Mouse (Mus musculus): Measurements from ENCODE around the gene Mycn. TPM values are rescaled to one million over a fixed set of nuclear protein-coding genes. Genes with fewer than 3 reads are reported as not detected.

Gene Mycn
- polyA plus RNA-seq, 1 experiment from 2014 or later, result 3.4 TPM

GRCm38 (mm10) chr12:12909631-12910277 is 32.0 kb downstream of the Mycn start:
- no peak for ATAC-seq (ENCODE audit: low read depth)
- no peak overlapping the region for H3K27ac ChIP-seq (ENCODE audit: low read length)
- WGBS (ENCODE audit: insufficient replicate concordance), result 51% methylated on average over 16 of the region's 16 CpGs

GRCm38 (mm10) chr12:12906771-12907170 is 34.9 kb downstream of the Mycn start:
- Histone ChIP-seq H3K4me1 (ENCODE audit: control insufficient read depth, low read depth, low read length) (no peaks in the 10 kb centered on the region), H3K9me3 (replicated peaks; ENCODE audit: control insufficient read depth, low read length) (no peaks in the 10 kb centered on the region), H3K4me3 (ENCODE audit: low read depth, low read length) (no peak overlapping the region), H3K36me3 (ENCODE audit: control insufficient read depth, insufficient read depth) (no peaks in the 10 kb centered on the region), H3K4me2 (ENCODE audit: low read depth, low read length) (no peak overlapping the region), H3K9ac (ENCODE audit: low read depth, low read length) (no peak overlapping the region), H3K27me3 (ENCODE audit: control insufficient read depth, insufficient read depth, low read depth, low read length) (no peaks in the 10 kb centered on the region), H3K27ac (ENCODE audit: low read length) (no peak overlapping the region)
- no peak for ATAC-seq (ENCODE audit: low read depth)
- WGBS (ENCODE audit: insufficient replicate concordance), result 43% methylated on average over 6 of the region's 6 CpGs

More at GRCm38 (mm10) chr12:12909631-12910277, 32.0 kb downstream of the Mycn start:
- H3K4me3 ChIP-seq (ENCODE audit: low read depth, low read length), result no peak overlapping the region
- no peaks in the 10 kb centered on the region for H3K4me1 ChIP-seq (ENCODE audit: control insufficient read depth, low read depth, low read length)
- H3K27me3 ChIP-seq (ENCODE audit: control insufficient read depth, insufficient read depth, low read depth, low read length), result no peaks in the 10 kb centered on the region
- H3K36me3 ChIP-seq (ENCODE audit: control insufficient read depth, insufficient read depth), result no peaks in the 10 kb centered on the region
- H3K4me2 ChIP-seq (ENCODE audit: low read depth, low read length), result no peak overlapping the region
- no peak overlapping the region for H3K9ac ChIP-seq (ENCODE audit: low read depth, low read length)
- H3K9me3 ChIP-seq (replicated peaks; ENCODE audit: control insufficient read depth, low read length), result no peaks in the 10 kb centered on the region

GRCm38 (mm10) chr12:12906321-12906720 is 35.4 kb downstream of the Mycn start:
- Histone ChIP-seq H3K27me3 (ENCODE audit: control insufficient read depth, insufficient read depth, low read depth, low read length) (no peaks in the 10 kb centered on the region), H3K9me3 (replicated peaks; ENCODE audit: control insufficient read depth, low read length) (no peaks in the 10 kb centered on the region), H3K9ac (ENCODE audit: low read depth, low read length) (no peak overlapping the region), H3K27ac (ENCODE audit: low read length) (no peak overlapping the region), H3K4me2 (ENCODE audit: low read depth, low read length) (no peak overlapping the region), H3K4me3 (ENCODE audit: low read depth, low read length) (no peak overlapping the region), H3K4me1 (ENCODE audit: control insufficient read depth, low read depth, low read length) (no peaks in the 10 kb centered on the region), H3K36me3 (ENCODE audit: control insufficient read depth, insufficient read depth) (no peaks in the 10 kb centered on the region)
- WGBS (ENCODE audit: insufficient replicate concordance), result 47% methylated on average over 8 of the region's 8 CpGs
- no peak for ATAC-seq (ENCODE audit: low read depth)

GRCm38 (mm10) chr12:12905117-12905516 is 36.6 kb downstream of the Mycn start:
- Histone ChIP-seq H3K4me2 (ENCODE audit: low read depth, low read length) (no peak overlapping the region), H3K4me3 (ENCODE audit: low read depth, low read length) (no peak overlapping the region), H3K4me1 (ENCODE audit: control insufficient read depth, low read depth, low read length) (no peaks in the 10 kb centered on the region), H3K27ac (ENCODE audit: low read length) (no peak overlapping the region), H3K27me3 (ENCODE audit: control insufficient read depth, insufficient read depth, low read depth, low read length) (no peaks in the 10 kb centered on the region), H3K36me3 (ENCODE audit: control insufficient read depth, insufficient read depth) (no peaks in the 10 kb centered on the region), H3K9me3 (replicated peaks; ENCODE audit: control insufficient read depth, low read length) (no peaks in the 10 kb centered on the region), H3K9ac (ENCODE audit: low read depth, low read length) (no peak overlapping the region)
- ATAC-seq (ENCODE audit: low read depth), result no peak
- WGBS (ENCODE audit: insufficient replicate concordance), result 49% methylated on average over 6 of the region's 6 CpGs

GRCm38 (mm10) chr12:12904512-12904953 is 37.2 kb downstream of the Mycn start:
- Histone ChIP-seq H3K4me3 (ENCODE audit: low read depth, low read length) (no peak overlapping the region), H3K27me3 (ENCODE audit: control insufficient read depth, insufficient read depth, low read depth, low read length) (no peaks in the 10 kb centered on the region), H3K9ac (ENCODE audit: low read depth, low read length) (no peak overlapping the region), H3K4me2 (ENCODE audit: low read depth, low read length) (no peak overlapping the region), H3K4me1 (ENCODE audit: control insufficient read depth, low read depth, low read length) (no peaks in the 10 kb centered on the region), H3K9me3 (replicated peaks; ENCODE audit: control insufficient read depth, low read length) (no peaks in the 10 kb centered on the region), H3K36me3 (ENCODE audit: control insufficient read depth, insufficient read depth) (no peaks in the 10 kb centered on the region), H3K27ac (ENCODE audit: low read length) (no peak overlapping the region)
- no peak for ATAC-seq (ENCODE audit: low read depth)
- 34% methylated on average over 23 of the region's 23 CpGs for WGBS (ENCODE audit: insufficient replicate concordance)

GRCm38 (mm10) chr12:12904086-12904485 is 37.6 kb downstream of the Mycn start:
- Histone ChIP-seq H3K4me2 (ENCODE audit: low read depth, low read length) (no peak overlapping the region), H3K27ac (ENCODE audit: low read length) (no peak overlapping the region)
- 11% methylated on average over 1 of the region's 1 CpGs for WGBS (ENCODE audit: insufficient replicate concordance)

GRCm38 (mm10) chr12:12902403-12902802 is 39.3 kb downstream of the Mycn start:
- H3K9me3 ChIP-seq (replicated peaks; ENCODE audit: control insufficient read depth, low read length), result no peaks in the 10 kb centered on the region
- no peaks in the 10 kb centered on the region for H3K4me1 ChIP-seq (ENCODE audit: control insufficient read depth, low read depth, low read length)
- no peak overlapping the region for H3K9ac ChIP-seq (ENCODE audit: low read depth, low read length)
- no peaks in the 10 kb centered on the region for H3K36me3 ChIP-seq (ENCODE audit: control insufficient read depth, insufficient read depth)
- H3K27ac ChIP-seq (ENCODE audit: low read length), result no peak overlapping the region
- no peak overlapping the region for H3K4me2 ChIP-seq (ENCODE audit: low read depth, low read length)
- no peak for ATAC-seq (ENCODE audit: low read depth)
- WGBS (ENCODE audit: insufficient replicate concordance), result 57% methylated on average over 1 of the region's 1 CpGs
- no peak overlapping the region for H3K4me3 ChIP-seq (ENCODE audit: low read depth, low read length)
- no peaks in the 10 kb centered on the region for H3K27me3 ChIP-seq (ENCODE audit: control insufficient read depth, insufficient read depth, low read depth, low read length)

More at GRCm38 (mm10) chr12:12904086-12904485, 37.6 kb downstream of the Mycn start:
- Histone ChIP-seq H3K36me3 (ENCODE audit: control insufficient read depth, insufficient read depth) (no peaks in the 10 kb centered on the region), H3K4me3 (ENCODE audit: low read depth, low read length) (no peak overlapping the region), H3K9ac (ENCODE audit: low read depth, low read length) (no peak overlapping the region), H3K27me3 (ENCODE audit: control insufficient read depth, insufficient read depth, low read depth, low read length) (no peaks in the 10 kb centered on the region), H3K4me1 (ENCODE audit: control insufficient read depth, low read depth, low read length) (no peaks in the 10 kb centered on the region), H3K9me3 (replicated peaks; ENCODE audit: control insufficient read depth, low read length) (no peaks in the 10 kb centered on the region)
- ATAC-seq (ENCODE audit: low read depth), result no peak

GRCm38 (mm10) chr12:12898356-12899126 is 43.2 kb downstream of the Mycn start:
- ATAC-seq (ENCODE audit: low read depth), result no peak
- Histone ChIP-seq H3K36me3 (ENCODE audit: control insufficient read depth, insufficient read depth) (no peaks in the 10 kb centered on the region), H3K4me1 (ENCODE audit: control insufficient read depth, low read depth, low read length) (no peaks in the 10 kb centered on the region), H3K4me3 (ENCODE audit: low read depth, low read length) (no peak overlapping the region), H3K4me2 (ENCODE audit: low read depth, low read length) (no peak overlapping the region), H3K9me3 (replicated peaks; ENCODE audit: control insufficient read depth, low read length) (no peaks in the 10 kb centered on the region), H3K27me3 (ENCODE audit: control insufficient read depth, insufficient read depth, low read depth, low read length) (no peaks in the 10 kb centered on the region), H3K27ac (ENCODE audit: low read length) (no peak overlapping the region), H3K9ac (ENCODE audit: low read depth, low read length) (no peak overlapping the region)
- 54% methylated on average over 2 of the region's 2 CpGs for WGBS (ENCODE audit: insufficient replicate concordance)

- H3K36me3 ChIP-seq (ENCODE audit: control insufficient read depth, insufficient read depth), result no peaks in the 10 kb centered on the region
- WGBS (ENCODE audit: insufficient replicate concordance), result 49% methylated on average over 8 of the region's 8 CpGs
- ATAC-seq (ENCODE audit: low read depth), result no peak
- H3K9me3 ChIP-seq (replicated peaks; ENCODE audit: control insufficient read depth, low read length), result no peaks in the 10 kb centered on the region
- H3K4me3 ChIP-seq (ENCODE audit: low read depth, low read length), result no peak overlapping the region
- H3K4me2 ChIP-seq (ENCODE audit: low read depth, low read length), result no peak overlapping the region
- H3K9ac ChIP-seq (ENCODE audit: low read depth, low read length), result no peak overlapping the region
- H3K4me1 ChIP-seq (ENCODE audit: control insufficient read depth, low read depth, low read length), result no peaks in the 10 kb centered on the region
- H3K27ac ChIP-seq (ENCODE audit: low read length), result no peak overlapping the region
- no peaks in the 10 kb centered on the region for H3K27me3 ChIP-seq (ENCODE audit: control insufficient read depth, insufficient read depth, low read depth, low read length)
Observed at GRCm38 (mm10) chr12:12893986-12894385, 47.7 kb downstream of the Mycn start.

Measured in liver, embryonic 16.5 days (tissue).